Mouse (Mus musculus) brain, embryonic 14.5 days (tissue): ENCODE results near the gene Nudt5. TPM values are rescaled to one million over a fixed set of nuclear protein-coding genes. Genes with fewer than 3 reads are reported as not detected.

Experiments
- DNase-seq: peaks from one replicate; pipeline ENCODE4 v3.0.0-alpha.2; 2011; ENCODE audit warnings: low read depth
- CTCF ChIP-seq: fragments of 200-500 bp; IDR thresholded peaks from 2 replicates; pipeline ENCODE4 v1.5.1; 2012; ENCODE audit warnings: inconsistent platforms, mild to moderate bottlenecking, moderate library complexity, borderline replicate concordance; ENCODE audit not compliant: insufficient read depth, insufficient read length; ENCODE audit errors: extremely low read depth
- POLR2A ChIP-seq: fragments of 200-500 bp; IDR thresholded peaks from 2 replicates; pipeline ENCODE4 v1.6.1; 2012; ENCODE audit warnings: mild to moderate bottlenecking, inconsistent platforms, borderline replicate concordance; ENCODE audit not compliant: poor library complexity, insufficient read depth, insufficient read length, severe bottlenecking; ENCODE audit errors: extremely low read depth
- polyA plus RNA-seq: library from polyadenylated mRNA; depleted of rRNA; stranded (reverse); fragments of >200 nt; gene quantifications from 2 replicates; pipeline ENCODE4 v1.2.3, GENCODE M21; 2012; rRNA removed

Nudt5 gene
- polyA plus RNA-seq: 16.6 and 19.4 TPM in 2 replicates

DNA sequence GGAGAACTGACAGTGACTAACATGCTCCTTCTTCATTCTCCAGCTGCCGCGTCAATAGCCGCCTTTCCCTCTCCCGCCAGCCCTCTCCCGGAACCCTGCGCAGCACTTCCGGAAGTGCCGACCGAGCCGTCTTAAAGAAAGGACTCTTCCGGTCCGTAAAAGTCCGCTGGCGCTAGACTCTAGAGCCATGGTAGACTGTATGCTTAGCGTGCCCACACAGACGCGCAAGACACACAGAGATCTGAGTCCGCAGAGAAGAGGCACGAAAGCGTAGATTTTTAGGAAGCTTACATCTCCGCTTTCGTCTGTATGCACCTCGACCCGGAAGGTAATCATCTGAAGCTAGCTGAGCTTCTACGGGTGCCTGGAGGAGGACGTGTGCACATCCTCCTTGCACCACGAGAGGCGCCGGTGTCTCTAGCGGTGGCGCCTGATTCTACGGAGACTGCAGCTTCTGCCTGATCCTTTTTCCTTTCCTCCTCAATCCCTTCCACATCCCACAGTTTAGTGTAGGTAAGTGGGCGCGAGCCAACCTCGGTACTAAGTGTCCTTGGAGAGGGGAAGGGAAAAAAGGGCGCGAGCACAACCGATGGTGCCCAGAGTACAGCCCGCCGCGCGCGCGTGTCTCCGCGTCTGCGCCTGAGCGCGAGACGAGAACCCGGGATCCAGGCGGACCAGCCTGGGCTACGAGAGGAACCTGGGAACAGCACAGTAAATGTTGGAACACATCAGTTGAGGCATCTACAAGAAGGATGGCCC, at the start of gene Nudt5, which contains the start of gene Cdc123:
Gene Nudt5, plus strand, starts transcription at position 147 of the 759 bp plus-strand sequence.
Gene Cdc123, minus strand, starts transcription at position 292 of the 759 bp plus-strand sequence.
- TF ChIP-seq POLR2A: peak; percentile 52; the same call in 1 of the 2 replicates
- TF ChIP-seq CTCF: peak; percentile 89
- DNase-seq: peak; percentile 99

DNA sequence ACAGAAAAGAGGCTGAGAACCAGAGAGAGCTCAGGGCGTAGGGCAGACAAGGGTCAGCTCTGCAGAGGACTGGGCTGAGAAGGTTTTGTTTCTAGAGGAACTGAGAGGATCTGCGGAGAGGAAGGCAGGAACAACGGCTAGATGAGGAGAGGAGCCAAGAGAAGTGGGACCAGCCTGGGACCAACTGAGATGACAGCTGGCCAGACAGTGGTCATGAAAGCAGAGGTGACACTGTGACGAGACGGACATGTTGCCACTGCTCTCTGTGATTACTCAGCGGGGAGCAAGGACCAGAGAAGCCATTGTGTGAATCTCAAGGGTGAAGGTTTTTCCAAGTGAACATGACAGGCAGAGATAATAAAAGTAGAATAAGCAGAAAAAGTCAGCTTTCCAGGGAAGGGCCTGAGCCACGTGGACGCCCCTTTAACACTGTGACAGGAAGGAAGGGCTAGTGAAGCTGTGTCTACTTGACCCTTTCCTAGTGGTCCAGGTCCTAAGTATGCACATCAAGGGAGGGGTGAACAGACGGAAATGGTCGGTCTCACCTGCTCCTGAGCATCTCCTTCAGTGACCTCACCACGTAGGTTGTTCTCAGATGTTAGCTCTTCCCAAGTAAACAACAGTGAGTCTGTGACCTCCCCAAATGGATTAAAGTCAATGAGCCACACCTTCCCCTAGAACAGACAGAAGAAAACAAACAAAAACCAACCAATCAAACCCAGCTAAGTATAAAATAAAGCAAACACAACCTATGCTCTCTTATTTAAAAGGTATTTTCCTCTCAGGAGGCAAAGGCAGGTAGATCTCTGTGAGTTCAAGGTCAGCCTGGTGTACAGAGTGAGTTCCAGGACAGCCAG, 46.8 kb upstream of the Nudt5 start:
- TF ChIP-seq POLR2A: no peak
- no peak for TF ChIP-seq CTCF
- no peak for DNase-seq

DNA sequence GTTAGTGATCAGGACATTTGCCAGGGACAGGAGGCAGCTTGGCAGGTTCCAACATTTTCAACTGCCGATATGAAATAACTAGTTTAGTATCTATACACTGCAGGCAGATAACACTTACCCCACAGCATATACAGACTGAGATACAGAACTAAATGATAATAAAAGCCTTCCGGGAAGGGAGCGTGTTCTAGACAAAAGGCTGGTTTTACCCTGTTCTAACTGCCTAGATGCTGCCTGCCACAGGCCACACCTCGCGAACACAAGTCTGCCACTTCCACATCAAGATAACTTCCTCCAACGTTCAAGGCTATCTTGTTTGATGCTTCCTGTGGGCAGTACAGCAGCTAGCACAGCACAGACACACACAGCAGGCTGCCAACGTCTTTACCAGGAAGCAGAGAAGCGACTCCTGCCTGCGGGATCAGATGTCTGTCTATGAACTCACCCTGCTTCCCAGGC, 43.6 kb upstream of the Nudt5 start:
- no peak for DNase-seq
- no peak for TF ChIP-seq POLR2A

DNA sequence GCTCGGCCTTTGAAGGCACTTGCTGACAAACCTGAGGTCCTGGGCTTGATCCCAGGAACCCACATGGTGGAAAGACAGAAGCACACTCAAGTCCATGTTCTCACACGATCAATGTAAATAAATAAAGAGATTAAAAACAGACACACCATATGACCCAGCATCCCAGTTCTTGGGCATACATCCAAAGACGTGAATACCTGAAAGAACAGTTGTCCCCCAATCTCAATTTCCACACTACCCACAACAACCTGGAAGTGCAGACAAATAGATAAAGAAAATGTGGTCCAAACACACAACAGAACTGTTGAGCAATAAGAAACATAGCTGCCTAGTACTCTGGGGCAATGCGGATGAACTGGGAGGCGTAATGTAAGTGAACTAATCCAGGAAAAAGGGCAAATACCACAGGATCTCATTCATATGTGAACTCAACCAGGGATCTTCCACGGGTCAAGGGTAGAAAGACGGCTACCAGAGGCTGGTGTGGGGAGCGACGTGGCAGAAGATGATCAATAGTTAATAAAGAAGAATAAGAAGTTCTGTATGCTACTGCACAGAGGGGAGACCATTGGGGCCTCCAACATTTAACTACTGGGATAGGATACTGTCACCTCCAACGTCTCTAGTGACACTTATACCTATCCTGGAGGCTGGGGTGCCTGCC, 42.8 kb upstream of the Nudt5 start:
- no peak for TF ChIP-seq POLR2A
- TF ChIP-seq CTCF: no peak
- DNase-seq: no peak

DNA sequence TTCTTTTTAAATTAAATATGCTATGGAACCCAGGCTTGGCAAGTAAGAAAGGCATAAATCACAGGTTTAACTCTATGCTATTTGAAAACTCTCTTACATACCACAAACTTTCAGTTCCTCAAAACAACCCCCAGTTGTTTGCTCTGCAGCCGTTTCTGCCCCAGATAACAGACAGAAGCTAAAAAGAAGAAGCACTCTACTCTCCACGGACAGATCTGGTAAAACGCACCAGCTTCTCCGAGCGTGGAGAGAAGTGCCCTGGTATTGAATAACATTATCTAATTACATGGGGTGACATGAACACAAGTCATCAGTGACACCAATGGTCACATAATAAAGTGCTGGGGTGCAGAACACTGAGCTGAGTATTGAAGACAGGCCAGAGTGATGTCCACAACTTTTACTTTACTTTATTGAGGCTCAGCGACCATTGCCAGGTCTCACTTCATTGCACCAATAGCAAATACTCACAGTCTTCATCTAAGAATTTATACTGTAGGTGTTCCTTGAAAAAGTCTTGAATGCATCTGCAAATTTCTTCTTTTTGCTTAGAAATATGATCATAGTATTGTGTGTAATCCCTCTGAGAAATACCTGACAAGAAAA, 40.3 kb upstream of the Nudt5 start:
- no peak for TF ChIP-seq CTCF
- no peak for TF ChIP-seq POLR2A
- no peak for DNase-seq

DNA sequence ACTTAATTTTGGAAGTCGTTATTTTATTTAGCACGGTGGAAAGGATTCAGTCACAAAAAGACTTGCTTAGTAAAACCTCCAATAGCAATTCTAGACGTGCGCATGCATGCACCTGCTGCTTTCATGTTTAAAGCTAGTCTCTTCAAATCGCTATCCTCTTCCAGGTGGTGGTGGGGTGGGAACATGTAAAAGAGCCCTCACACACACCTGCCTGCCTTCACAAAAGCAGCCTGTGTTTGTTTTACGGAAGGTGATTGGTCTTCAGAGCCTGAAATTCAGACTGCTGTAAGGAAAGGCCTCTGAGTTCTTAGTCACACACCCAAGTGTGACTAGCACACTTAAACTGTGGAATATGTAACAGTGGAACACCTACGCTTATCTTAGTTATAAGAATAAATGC, 39.6 kb upstream of the Nudt5 start:
- DNase-seq: no peak
- TF ChIP-seq POLR2A (no peak), CTCF (no peak)

DNA sequence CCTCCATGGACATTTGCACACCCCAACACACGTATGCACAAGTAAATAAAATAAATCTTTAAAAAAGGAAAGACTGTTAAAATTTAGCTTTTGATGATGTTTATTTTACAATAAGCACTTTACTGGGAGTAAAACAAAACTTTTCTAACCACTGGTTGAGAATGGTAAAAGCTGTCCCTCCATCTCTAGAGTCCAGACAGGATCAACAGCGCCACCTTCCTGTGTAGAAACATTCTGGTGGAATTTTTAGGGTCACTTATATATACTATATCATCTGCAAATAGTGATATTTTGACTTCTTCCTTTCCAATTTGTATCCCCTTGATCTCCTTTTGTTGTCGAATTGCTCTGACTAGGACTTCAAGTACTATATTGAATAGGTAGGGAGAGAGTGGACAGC, 38.6 kb upstream of the Nudt5 start:
- peak; percentile 52 for DNase-seq
- peak; percentile 43; the same call in 1 of the 2 replicates for TF ChIP-seq CTCF

DNA sequence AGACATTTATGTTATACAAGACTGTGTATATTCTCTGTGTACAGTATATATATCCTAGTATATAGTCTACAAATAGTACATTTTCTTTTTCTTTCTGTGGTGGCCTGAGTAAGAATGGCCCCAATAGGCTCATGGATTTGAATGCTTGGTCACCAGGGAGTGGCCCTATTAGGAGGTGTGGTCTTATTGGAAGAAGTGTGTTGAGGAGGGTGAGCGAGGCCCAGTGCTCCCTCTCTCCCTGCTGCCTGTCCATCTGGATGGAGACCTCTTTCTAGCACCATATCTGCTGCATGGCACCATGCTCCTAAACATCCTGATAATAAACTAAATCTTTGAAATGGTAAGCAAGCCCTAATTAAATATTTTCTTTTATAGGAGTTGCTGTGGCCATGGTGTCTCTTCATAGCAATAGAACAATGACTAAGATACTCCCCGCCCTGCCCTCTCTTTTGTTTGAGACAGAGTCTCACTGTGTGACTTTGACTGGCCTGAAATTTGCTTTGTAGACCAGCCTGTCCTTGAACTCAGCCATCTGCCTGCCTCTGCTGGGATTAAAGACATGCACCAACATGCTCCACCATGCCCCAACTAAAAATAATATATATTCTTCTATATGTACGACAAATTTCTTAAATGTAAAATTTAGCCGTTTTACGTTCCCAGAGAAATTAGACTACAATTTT, 34.6 kb upstream of the Nudt5 start:
- no peak for TF ChIP-seq CTCF
- no peak for TF ChIP-seq POLR2A
- DNase-seq: no peak

DNA sequence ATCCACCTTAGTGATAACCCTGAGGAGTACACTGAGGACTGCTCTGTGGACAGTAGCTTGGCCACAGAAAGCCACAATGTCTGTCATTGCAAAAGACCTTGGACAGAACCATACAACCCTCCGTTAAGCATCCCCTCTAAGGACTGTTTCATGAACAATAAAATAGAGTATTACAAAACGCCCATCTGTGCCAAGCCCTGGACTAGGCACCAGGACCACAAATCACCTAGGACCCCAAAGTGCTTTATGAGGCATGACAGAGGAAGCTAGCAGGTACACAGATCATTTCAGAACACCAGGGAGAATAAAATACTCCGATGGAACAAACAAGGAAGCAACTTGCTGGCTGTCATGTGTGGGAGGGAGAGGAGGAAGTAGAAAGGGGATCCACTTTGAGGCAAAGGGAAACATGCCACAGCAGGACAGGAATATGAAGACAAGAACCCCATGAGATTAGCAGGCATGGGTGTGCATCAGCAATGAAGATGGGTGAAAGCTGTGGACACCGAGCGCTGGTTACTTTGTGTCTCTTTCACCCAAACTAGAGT, 33.5 kb upstream of the Nudt5 start:
- DNase-seq: no peak
- no peak for TF ChIP-seq CTCF
- TF ChIP-seq POLR2A: no peak

DNA sequence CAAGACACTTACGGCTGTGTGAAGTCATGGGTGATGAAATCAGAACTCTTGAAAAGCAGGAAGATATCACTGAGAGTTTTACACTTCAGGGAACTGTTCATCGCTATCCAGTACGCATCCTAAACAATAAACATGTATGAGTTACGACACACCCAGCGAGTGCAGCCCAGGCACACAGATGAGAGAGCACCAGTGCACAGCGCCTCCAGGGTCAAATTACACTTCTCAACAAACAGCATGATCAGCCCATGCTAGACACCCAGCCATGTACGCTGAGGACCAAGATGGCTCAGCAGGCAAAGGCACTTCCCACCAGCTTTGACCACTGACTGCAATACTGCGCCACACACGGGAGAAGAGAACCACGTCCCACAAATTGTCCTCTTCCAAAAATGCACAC, 23.6 kb upstream of the Nudt5 start:
- TF ChIP-seq POLR2A: no peak
- no peak for TF ChIP-seq CTCF
- no peak for DNase-seq

DNA sequence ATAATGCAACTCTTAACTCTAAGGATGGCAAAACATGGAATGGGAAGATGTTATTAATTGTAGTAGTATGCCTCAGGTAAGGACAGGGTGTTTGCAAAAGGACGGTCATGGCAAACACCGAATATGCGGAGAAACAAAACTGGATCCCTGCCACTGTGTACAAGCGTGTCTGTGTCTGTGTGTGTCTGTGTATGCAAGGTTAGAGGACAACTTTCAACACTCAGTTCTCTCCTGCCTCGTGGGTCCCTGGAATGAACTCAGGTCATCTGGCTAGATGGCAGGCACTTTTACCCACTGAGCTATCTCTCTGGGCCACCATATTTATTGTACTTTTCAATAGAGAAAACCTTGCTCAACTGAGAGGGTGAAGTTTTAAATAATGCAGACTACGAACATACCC, 22.4 kb upstream of the Nudt5 start:
- no peak for DNase-seq
- TF ChIP-seq CTCF (no peak), POLR2A (no peak)

DNA sequence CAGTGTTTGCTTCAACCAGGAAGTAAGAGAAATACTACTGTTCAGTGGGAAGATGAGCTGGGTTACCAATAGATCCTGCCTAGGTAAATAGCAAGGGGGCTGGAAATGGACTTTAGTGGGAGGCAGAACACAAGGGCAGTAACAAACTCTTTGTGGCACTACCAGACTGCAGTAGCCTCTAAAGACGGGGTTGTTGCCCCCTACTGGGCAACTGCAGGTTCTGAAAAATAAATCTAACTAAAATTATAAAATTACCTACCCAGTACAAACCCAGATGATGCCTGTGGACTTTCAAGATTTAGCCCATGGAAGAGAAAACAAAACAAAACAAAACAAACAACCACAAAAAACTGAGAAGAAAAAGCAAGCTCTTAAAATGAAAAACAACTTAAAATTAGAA, 20.6 kb upstream of the Nudt5 start:
- TF ChIP-seq CTCF (peak; percentile 50; the same call in 1 of the 2 replicates), POLR2A (no peak)
- DNase-seq: peak; percentile 43
